Mouse (Mus musculus) heart, embryonic 15.5 days (tissue): ENCODE results near the gene Tktl2. TPM values are rescaled to one million over a fixed set of nuclear protein-coding genes. Genes with fewer than 3 reads are reported as not detected.

Experiments
- ATAC-seq: fragments of 200-750 bp; cut with Nextera tagmentation; replicated peaks from 2 replicates; pipeline ENCODE4 v1.8.0; 2017; ENCODE audit warnings: low read depth, moderate TSS enrichment; ENCODE audit not compliant: insufficient number of reproducible peaks, insufficient read depth, low FRiP score
- H3K27ac ChIP-seq: fragments of 300-500 bp; sonication (generic); 2 replicates; pipeline ENCODE4 v1.5.1; 2015; ENCODE audit warnings: mild to moderate bottlenecking, inconsistent platforms
- H3K27me3 ChIP-seq: fragments of 300-500 bp; sonication (generic); 2 replicates; pipeline ENCODE4 v1.6.1; 2015; ENCODE audit warnings: inconsistent platforms
- H3K36me3 ChIP-seq: fragments of 300-500 bp; sonication (generic); 2 replicates; pipeline ENCODE4 v1.6.1; 2015; ENCODE audit warnings: mild to moderate bottlenecking, inconsistent platforms
- H3K4me1 ChIP-seq: fragments of 300-500 bp; sonication (generic); replicated peaks from 2 replicates; pipeline ENCODE4 v1.6.1; 2015; ENCODE audit warnings: inconsistent platforms
- H3K4me2 ChIP-seq: fragments of 300-500 bp; sonication (generic); 2 replicates; pipeline ENCODE4 v1.6.1; 2015; ENCODE audit warnings: inconsistent platforms, mild to moderate bottlenecking, moderate library complexity
- H3K4me3 ChIP-seq: fragments of 300-500 bp; sonication (generic); 2 replicates; pipeline ENCODE4 v1.5.1; 2015; ENCODE audit warnings: mild to moderate bottlenecking, inconsistent platforms
- H3K9ac ChIP-seq: fragments of 300-500 bp; sonication (generic); 2 replicates; pipeline ENCODE4 v1.6.1; 2015; ENCODE audit warnings: mild to moderate bottlenecking, inconsistent platforms
- H3K9me3 ChIP-seq: fragments of 300-500 bp; sonication (generic); replicated peaks from 2 replicates; pipeline ENCODE4 v1.6.1; 2016; ENCODE audit warnings: inconsistent platforms
- WGBS: fragments of 180-500 bp; shearing (Covaris S2); methylation state at CpG from one replicate; pipeline ENCODE4 v1.1.7; 2015; ENCODE audit warnings: mixed read lengths; 5-methylcytosine and 5-hydroxymethylcytosine counted together
- polyA plus RNA-seq: library from polyadenylated mRNA; unstranded; fragments of >200 nt; fragmentation: Nextera tagmentation; extraction: Ambion mirVana; gene quantifications from 2 replicates; pipeline ENCODE4 v1.2.1, GENCODE M21; 2015

Tktl2 gene
- polyA plus RNA-seq, 1 experiment from 2014 or later = not detected

- ATAC-seq = no peak
- Histone ChIP-seq H3K36me3 (no peaks in the 10 kb centered on the region), H3K27ac (no peak overlapping the region), H3K4me3 (no peak overlapping the region), H3K4me1 (no peaks in the 10 kb centered on the region), H3K9ac (no peak overlapping the region), H3K27me3 (no peaks in the 10 kb centered on the region), H3K4me2 (no peak overlapping the region), H3K9me3 (no peaks in the 10 kb centered on the region)
- WGBS = 14% methylated on average over 7 of the region's 7 CpGs
Measured at GRCm38 (mm10) chr8:66550092-66550491, 38.5 kb downstream of the Tktl2 start.

Other genes with a start within 250 kb of the Tktl2 start
- 6.9 TPM in 2 replicates for gene Tma16, start 25.2 kb upstream of the Tktl2 start, polyA plus RNA-seq
- not detected in 2 replicates for gene Npy5r, start 176.4 kb downstream of the Tktl2 start, polyA plus RNA-seq
- 2.4 and 3.2 TPM in 2 replicates for gene Npy1r, start 185.4 kb downstream of the Tktl2 start, polyA plus RNA-seq